Mouse (Mus musculus) cerebellum, adult 18-20 months (tissue): ENCODE measurements at regions not wholly inside any gene's neighbourhood (a gene's known extent, or its start where the extent isn't known, plus 50 kb on each side); places are given as distances from the start of the nearest gene placed in this dataset.
A peak's percentile ranks its signal among the peaks of the same experiment; 100 is the strongest.
"Not testable (repeated sequence)": the region's sequence is repeated elsewhere in the genome, so short reads cannot be mapped to it uniquely, and the experiment has no call there.

Experiments
- DNase-seq, 2 experiments: peaks; one replicate each; pipeline ENCODE4 v3.0.0; 2021

DNA sequence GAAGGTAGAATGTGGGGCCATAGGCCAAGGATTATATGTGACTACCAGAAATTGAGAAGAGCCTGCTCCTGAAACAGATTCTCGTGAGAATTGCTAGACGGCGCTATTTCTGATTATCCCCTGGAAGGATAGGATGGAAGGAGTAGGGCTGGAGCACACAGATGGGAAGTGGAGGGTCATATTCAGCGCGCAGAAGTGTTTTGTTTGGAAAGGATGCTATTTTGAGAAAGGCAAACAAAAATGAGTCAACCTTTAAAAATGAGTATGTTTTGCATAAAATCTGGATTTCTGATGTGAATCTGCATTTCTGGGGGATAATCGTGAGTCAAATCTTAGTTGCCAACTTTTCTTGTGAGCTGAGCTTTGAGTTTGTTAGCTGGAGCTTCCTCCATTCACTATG, 58.1 kb upstream of the Fshb start:
- DNase-seq = no peak

DNA sequence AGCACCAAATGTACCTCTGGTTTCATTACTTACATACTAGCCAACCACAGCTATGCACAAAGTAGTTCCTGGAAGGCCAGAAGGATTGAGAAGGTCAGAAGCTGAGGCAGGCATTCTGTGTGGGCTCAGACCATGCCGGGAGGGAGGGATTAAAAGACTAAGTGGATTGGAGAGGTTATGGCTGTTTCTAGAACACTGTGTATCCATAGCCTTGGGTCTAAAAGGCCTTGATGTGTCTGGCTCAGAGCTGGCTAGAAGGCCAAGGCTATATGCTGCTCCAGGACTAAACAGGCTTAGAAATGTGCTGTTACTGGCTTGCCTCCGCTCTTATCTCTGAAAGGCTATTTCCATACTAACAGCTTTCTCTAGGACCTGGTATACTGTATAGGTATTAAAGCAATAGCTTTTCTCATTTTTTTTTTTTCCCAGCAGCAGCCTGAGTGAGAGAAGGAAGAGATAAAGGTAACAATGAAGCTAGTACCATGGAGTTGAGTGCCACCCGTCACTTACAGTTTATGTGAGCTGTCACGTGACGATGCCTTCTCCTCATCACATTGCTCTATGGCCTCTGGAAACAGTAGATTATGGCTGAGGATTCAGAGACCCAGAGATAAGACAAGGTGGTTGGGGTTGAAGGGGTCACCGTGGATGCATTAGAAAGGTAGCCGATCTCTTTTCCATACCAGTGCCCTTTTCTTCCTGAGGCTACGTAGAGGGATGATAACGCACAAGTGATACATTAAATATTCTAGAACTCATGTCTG, 59.4 kb upstream of the Fshb start:
- no peak for DNase-seq

DNA sequence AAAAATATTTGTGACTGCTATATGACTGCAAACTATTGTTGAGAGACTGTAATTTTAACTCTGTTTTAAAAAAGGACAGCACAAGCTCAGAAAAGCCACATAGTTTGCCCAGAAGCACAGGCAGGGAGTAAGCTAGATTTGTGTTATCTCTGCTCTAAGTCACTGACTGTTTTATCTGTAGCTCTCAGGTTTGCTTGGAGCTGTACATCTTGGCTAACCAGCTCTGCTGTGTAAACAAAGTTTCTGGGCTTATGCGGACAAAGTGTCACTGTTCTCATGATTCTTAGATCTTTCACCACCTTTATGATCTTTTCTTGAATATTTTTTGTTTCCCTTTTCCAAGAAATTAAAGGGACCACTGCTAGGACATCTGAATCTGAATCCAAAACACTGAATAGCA, 60.2 kb upstream of the Fshb start:
- DNase-seq = no peak

DNA sequence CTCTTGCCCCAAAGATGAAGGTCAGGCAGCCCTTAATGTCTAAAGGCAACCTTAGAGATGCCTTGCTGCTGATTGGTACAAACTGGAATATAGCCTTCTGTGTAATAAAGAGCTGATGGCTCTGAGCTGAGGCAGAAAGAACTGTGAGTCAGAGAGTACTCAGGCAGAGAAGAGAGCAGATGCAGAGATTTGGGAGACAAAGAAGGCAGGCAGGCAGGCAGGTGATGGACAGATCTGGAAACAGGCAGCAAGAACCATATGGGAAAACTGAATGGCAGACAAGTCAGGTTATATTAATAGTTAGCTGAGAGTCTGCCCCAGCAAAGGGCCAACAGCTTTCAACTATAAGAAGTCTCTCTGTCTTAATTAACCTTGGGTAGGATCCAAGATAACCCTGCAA, 73.7 kb upstream of the Fshb start:
- no peak for DNase-seq

DNA sequence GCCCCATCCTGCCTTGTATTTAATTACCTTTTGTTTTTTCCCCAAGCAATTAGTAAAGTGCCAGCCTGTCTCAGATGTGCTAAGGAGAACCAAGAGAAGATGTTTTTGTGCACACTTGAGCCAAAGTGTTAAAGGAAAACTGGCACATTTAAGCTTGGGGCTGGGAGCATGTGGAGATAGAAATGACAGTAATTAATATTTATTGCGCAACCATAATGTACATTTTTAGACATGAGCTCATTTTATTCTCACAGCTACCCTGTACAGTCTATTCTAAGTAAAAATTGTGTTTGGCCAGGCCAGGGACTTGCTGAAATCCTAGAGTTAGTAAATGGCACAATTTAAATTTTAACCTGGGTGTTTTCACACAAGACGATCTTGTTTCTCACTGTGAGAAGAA, 89.9 kb upstream of the Fshb start:
- DNase-seq = no peak

DNA sequence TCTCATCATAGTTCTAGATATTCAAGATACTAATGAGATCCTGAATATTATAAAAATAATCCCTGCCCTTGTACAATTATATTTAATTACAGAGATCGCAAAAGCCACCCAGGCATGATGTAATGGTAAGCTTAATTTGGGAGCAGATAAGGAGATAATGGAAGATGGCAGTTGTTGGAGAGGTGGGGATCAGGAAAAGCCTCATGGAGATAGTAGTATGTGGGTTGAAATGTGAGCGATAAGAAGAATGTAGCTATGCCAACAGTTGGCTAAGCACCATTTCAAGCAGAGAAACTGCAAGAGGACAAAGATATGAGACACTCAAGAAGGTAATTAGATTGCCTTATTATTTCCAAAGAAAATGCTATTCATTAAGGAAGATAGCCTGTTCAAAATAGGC, 90.4 kb upstream of the Fshb start:
- DNase-seq = no peak

DNA sequence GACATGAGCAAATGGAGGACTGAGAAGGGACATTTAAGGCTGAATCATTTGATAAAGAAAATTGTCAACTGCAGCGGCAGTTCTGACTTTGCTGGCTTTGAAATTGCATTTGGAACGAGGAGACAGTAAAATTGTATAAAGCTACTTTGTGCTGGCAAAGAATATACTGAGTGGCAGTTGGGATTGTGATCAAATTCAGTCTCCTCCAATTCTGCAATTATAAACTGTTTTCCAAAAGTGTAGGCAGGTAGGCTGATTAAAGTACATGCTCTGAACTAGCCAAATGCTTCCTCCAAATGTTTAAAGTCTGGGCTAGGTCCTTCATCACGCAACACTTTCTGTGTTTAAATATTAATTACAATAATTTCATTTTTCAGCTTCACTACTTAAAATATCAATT, 90.9 kb upstream of the Fshb start:
- no peak for DNase-seq

DNA sequence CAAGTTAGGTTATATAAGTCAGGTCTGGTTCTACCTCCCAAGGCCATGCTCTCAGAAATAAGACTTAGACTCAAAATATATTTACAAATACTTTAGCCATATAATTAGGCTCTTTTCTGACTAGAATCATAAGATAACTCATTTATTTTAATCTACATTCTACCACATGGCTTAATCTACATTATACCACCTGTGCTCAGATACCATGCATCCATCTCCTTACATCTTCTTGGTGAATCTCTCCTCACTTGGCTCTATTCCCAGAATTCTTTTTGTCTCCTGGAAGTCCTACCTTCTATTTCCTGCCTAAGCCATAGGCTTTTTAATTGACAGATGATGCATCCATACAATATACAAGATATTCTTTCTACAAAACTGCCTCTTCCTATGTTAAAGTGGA, 92.4 kb upstream of the Fshb start:
- no peak for DNase-seq

DNA sequence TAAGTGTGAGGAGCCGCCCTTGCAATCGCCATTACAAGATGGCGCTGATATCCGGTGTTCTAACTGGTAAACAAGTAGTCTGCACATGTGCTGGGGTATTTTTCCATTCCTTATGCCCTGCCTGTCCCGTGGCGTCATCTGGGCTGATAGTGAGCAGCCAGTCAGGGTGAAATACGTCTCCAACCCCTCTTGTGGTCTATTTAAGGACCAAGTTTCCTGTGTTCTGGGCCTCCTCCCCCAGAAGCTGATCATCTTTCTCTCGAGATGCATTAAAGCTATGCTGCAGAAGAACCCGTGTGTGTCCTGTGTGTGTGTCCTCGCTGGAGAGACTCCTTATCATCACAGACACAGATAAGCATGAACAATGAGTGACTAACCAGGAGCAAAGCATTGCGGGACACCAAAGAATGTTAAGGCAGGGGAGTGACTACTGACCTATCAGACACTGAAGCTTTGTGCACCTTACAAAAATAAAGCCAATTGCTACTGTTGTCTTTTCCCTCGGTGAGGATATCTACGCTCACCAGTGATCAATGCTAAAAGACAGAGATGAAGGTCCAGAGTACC, 99.5 kb upstream of the Fshb start:
- not testable (repeated sequence) for DNase-seq

DNA sequence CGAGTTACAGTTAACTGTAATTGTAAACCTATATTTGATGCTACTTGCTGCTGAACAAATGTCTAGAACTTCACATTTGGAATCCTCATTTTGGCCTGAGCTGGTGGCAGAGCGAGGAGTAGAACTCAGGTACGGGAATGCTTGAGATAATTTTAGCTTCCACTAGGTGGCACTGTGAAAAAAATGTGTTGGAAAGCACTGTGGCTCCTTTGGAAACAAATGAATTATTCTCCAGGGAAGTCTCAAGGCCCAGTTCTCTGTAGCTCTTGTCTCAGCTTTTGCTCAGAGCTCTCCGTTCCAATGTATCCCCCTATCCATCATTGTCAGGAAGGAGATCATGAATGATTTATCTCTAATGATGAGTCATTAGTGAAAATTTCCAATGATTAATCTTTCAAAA, 114.7 kb upstream of the Kcna4 start:
- peak; percentile 4 to 5 for DNase-seq

DNA sequence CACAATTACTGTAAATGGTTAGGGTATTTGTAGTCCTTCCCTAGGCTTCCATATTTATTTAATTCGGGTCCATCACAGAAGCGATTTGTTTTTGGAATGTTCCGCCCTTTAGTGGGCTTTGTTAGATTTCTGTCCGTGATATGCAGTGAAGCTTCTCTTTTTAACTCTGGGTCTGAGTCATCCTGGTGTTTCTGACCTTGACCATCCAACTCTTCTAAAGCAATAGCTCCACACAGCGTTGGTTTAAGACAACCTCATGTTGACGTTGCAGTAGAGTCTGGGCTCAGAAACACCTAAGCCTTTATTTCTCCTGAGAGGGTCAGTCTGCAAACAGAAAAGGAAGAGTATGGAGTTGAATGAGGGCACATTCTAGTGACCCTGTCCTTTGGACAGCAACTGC, 107.4 kb upstream of the Kcna4 start:
- no peak for DNase-seq

DNA sequence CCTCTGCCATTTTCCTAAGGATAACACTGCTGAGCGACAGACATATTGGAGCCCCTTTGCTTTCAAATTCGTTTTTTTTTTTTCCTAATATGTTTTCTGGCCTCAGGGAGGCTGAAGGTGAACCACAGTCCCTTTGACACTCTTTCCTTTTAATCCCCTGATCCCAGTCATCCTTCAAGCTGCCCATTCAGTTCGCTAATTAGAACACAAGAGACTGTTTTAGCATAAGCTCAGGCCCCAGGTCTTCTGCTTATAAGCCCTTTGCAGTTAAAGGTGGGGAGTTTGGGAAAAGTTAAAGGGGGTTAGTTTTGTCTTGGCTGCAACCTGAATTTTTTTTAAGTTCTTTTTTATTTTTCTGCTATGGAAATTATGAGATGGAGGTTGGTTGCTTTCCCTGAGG, 105.6 kb upstream of the Kcna4 start:
- DNase-seq = no peak

DNA sequence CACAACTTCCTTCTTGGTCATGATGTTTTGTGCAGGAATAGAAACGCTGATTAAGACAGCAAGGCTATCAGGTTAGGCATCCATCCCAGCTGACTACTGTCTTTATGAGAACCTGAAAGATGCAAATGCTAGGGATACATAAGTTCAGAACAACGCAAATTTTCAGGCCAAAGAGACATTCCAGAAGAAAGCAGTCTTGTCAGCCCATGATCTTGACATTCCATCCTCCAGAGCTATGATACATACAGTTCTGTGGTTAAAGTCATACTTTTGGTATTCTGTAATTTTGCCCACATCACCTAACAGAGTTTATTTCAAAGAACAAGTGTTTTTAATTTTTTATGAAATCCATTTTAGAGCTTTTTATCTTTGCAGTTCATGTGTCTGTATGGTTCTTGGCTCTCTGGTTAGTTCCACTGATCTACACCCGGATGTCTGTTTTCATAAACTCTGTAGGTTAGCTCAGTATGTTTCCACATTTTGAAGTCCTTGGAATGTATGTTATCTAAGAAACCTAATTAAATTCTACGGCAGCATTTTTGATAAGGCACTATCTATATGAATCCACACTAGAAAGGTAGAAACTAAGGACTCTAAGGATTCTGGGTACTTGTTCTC, 88.5 kb upstream of the Kcna4 start:
- no peak for DNase-seq

DNA sequence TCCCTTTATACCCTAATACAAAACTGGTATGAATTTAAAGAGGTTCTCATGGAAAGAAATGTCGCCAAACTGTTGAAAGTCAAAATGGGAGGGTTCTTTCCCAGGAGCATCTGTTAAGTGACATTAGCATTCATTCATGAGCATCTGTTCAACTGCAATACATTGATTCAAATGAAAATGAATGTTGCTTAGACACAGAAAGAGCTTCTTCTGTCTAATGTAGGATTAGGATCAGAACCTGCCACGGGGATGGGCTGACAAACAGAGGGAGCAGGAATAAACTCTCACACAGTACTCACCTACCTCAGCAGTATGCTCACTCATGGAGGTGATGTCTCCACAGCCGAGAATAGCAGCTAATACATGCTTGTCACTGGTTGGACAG, 88.0 kb upstream of the Kcna4 start:
- no peak for DNase-seq

DNA sequence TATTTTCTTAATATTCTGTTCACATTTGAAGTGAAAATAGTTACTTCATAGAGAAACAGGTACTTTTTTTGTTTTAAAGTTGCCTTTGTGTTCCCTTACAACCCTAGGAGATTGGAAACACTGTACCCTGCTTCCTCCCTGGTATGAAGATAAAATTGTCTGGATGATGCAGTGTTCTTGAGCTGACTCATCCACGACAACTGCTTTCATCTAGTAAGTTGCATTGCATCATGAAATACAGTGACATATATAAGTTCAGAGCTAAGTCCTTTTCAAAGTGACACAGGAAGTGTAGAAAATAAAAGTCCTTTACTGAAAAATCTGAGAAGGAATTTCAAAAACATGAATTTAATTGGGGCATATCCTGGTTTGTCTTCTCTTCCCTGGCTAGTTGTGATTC, 68.9 kb upstream of the Kcna4 start:
- DNase-seq = no peak

DNA sequence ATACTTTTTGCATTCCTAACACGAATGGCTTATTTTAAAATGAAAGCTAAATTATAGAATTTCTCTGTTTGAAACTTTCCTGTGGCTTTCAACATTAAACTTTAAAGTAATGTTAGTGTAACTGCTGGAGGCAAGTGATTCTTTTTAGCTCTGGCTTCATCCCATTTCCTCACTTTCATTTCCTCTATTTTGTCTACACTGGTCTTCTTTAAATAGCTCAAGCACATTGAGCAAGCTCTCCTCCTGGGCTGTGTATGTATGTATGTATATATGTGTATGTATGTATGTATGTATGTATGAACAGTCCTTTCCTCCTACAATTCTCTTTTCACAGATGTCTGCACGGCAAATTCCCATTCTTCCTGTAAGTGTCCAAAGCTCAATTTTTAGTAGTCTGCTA, 65.8 kb upstream of the Kcna4 start:
- DNase-seq = no peak

DNA sequence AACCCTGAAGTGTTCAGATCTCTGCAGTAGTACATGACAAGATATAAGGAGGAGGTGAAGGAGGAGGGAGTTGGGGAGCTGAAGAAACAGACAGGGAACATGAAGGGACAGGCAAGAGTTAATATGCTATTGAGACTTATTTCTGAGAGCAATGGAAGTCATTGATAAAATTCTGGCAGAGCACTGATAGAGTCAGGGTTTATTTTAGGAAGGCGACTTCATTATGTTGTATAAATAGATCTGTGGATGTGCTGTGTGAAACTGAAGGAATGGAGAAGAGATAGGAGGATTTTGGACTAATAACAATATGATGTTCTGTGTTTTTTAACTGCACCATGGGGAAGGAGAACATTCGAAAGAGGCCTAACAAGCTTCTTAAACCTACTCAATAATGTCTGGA, 63.0 kb upstream of the Kcna4 start:
- DNase-seq = no peak

DNA sequence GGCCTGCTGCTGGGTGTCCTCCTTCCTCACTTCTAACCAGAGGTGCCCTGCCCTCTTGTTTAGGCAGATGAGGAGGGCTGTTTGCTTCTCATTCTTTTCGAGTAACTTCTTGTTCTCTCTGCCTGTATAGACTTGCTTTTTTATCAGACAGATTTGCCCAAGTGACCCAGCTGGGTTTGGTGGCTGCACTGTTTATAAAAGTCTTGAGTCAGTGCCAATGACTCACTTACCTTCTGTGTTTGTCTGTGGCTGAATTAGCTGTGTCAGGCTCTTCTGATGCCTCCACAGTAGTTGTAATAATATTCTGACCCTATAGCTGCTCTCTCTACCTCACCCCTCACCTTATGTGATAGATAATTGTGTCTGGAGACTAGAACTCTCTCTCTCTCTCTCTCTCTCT, 62.2 kb upstream of the Kcna4 start:
- DNase-seq = no peak

DNA sequence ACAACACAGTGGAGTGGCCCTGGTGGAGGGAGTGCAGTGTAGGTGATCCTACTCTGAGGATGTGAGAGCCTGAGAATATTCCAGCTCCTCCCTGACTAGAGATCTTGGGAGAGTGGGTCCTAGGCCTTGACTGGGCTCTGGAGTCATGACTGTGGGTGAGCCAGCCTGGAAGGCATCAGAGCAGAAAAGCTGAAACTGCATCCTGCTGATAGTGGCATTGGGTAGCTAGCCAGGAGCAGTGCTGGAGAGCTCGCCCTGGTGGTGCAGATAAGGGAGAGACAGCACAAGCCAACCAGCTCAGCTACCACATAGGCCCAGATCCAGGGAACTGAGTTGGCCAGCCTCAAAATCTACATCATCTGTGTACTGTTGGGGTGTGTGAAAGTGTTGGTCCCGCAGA, 58.8 kb upstream of the Kcna4 start:
- DNase-seq = no peak

DNA sequence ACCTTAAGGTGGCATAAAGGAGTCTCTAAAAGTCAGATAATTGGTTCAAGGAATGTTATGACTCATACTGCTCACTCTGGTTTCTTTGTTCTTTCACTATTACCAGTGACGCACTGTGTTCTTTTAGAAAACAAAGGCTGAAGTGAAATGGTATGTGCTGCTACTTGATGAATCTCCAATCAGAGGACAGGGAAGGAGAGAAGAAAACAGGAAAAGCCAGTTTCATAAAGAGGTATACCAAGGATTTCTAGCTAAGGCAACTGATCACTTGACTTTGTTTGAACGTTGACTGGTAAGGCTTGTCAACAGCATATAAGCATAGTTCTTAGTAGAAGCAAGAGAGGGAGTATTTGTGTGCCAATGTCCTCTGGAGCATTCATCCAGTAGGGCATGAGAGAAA, 57.6 kb upstream of the Kcna4 start:
- DNase-seq = no peak
